Mouse (Mus musculus) brain, adult 2 months (tissue): ENCODE measurements around the gene Tbx6.

Experiments
- DNase-seq: peaks from one replicate; pipeline ENCODE4 v3.0.0; 2011; ENCODE audit warnings: low read depth, low spot score

The Tbx6 gene

GRCm38 (mm10) chr7:126780971-126781635, at the start of gene Tbx6:
Tbx6 (plus strand) TSS chr7:126781483.
- DNase-seq: no peak

DNA sequence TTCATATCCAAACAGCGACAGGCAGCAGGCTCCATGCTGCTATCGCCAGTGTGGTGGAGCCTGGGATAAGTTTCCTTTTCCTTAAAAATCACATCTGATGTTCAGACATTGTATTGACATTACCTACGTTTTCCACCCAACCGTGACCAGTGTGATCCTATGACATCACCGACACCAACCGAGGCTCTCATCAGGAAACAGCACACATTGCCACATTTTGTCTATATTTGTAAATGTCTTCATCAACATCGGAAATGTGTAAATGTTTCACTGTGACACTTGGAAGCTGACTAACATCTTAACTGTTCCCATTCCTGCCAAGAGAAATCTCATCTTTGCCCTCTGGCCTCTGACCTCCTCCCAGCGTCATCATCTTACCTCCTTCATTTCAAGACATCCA, 45.2 kb upstream of the Tbx6 start:
- DNase-seq: no peak

DNA sequence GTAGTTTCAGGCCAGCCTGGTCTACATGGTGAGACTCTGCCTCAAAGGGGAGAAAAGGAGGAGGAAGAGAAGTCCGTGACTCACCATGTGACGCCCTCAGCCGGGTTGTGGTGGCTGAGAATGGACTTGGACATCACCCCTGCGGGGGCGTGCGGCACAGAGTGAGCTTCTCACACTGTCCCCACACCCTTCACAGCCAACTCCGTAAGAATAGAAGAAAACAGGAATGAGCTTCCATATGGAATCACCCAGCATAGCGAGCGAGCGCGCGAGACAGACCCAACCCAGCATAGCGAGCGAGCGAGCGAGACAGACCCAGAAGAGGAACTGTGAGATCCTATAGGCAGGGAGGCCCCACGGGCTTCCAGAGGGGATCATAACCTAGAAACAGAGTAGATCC, 41.7 kb upstream of the Tbx6 start:
- peak; percentile 82 for DNase-seq

GRCm38 (mm10) chr7:126740132-126740735, 41.0 kb upstream of the Tbx6 start:
- no peak for DNase-seq

DNA sequence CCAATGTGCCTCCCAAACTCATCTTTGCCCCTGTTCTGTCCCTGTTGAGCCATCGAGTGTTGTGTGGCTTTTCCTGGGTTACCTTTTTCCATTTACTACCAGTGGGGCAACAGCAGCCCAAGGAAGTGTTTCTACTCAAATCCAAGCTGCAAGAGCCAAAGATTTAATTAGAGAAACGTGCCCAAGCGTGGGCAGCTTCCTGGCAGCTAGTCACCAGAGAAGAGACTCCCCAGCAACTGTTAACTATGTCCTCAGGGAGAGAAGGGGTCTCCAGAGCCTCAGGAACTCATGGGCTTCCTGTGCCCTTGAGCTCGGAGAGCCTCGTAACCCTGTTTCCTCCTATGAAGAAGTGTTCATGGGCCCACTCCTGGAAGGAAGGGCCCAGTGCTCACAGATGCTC, 40.3 kb upstream of the Tbx6 start:
- DNase-seq: no peak

GRCm38 (mm10) chr7:126741452-126741851, 39.8 kb upstream of the Tbx6 start:
- DNase-seq: no peak

GRCm38 (mm10) chr7:126741964-126742482, 39.3 kb upstream of the Tbx6 start:
- peak; percentile 40 for DNase-seq

- DNase-seq: peak; percentile 74
These were observed 35.2 kb upstream of the Tbx6 start for GRCm38 (mm10) chr7:126746066-126746465.

DNA sequence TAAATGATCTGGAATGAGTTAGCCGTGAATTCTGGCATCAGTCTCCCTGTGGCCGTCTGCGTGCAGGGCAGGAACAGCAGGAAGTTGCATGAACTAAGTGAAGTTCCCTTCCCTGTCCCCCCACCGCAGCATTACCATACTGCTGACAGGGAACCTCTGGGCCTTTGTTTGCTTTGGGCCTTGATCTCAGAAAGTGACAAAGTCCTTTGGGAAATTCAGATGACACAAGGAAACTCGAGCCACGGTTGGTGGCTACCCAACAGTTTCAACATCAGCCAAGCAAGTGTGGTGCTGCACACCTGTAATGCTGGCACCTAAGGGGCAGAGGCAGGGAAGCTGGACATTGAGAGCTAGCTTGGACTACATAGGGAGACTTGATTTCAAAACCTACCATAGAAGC, 34.5 kb upstream of the Tbx6 start:
- DNase-seq: peak; percentile 46

- DNase-seq: no peak
These were observed 32.5 kb upstream of the Tbx6 start for GRCm38 (mm10) chr7:126748824-126749223.

DNA sequence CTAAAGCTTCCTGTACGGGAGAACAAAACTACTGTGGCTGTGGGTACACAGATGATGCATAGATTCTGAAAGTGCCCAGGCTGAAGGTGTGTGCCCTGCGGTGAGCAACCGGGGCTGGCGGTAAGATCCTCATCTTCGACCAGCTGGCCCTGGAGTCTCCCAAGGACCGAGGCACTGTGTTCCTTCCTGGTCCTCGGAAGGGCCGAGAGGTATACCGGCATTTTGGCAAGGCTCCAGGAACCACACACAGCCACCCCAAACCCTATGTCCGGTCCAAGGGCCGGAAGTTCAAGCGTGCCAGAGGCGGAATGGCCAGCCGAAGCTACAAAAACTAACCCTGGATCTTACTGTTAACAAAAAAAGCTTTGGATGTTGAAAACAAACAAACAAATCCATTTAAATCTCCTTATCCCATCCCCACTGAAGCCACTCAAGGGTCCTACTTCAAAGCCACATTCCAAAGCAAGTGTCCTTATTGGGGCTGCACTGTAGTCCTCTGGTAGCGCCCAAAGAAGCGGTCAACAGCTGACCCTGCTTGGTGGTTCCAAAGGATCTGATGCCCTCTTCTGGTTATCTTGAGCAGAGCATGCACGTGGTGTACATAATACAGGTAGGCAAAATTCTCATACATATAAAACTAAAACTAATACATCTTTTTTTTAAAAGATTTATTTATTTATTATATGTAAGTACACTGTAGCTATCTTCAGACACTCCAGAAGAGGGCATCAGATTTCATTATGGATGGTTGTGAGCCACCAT, 31.5 kb upstream of the Tbx6 start:
- no peak for DNase-seq

GRCm38 (mm10) chr7:126754866-126755265, 26.4 kb upstream of the Tbx6 start:
- peak; percentile 90 for DNase-seq

GRCm38 (mm10) chr7:126758539-126758938, 22.7 kb upstream of the Tbx6 start:
- no peak for DNase-seq

GRCm38 (mm10) chr7:126759050-126759671, 22.1 kb upstream of the Tbx6 start, which contains the start of gene Mapk3:
Mapk3 (plus strand) TSS chr7:126759601.
- peak; percentile 95 for DNase-seq

- DNase-seq: no peak
These were observed 21.5 kb upstream of the Tbx6 start for GRCm38 (mm10) chr7:126759672-126760390.

GRCm38 (mm10) chr7:126760391-126760802, 20.9 kb upstream of the Tbx6 start:
- peak; percentile 88 for DNase-seq

- DNase-seq: peak; percentile 84
These were observed 20.3 kb upstream of the Tbx6 start for GRCm38 (mm10) chr7:126760956-126761355.

DNA sequence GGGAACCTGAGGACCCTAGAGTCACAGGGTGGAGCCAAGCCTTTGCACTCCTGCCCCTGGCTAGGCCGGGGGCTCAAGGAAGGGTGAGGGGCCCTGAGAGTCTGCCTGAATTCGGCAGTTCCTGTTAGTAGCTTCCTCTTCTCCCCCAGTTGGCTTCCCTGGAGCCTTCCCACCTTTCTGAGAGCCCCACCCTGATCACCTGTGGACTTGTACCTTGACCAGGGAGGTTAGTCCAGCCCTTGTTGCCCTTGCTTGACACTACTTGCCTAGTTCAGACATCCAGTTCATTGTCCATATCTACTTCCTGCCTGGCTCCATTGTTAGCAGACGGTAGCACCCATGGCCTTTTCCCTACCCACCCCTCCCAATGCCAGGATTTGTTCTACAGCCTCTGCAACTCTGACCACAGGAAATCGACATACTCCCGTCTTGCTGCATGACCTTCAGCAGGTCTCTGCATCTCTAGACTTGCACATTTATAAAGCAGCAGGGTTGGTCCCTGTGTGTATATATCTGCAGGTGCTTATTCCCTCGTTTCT, 19.7 kb upstream of the Tbx6 start:
- no peak for DNase-seq

GRCm38 (mm10) chr7:126762471-126763008, 18.7 kb upstream of the Tbx6 start:
- peak; percentile 87 for DNase-seq

DNA sequence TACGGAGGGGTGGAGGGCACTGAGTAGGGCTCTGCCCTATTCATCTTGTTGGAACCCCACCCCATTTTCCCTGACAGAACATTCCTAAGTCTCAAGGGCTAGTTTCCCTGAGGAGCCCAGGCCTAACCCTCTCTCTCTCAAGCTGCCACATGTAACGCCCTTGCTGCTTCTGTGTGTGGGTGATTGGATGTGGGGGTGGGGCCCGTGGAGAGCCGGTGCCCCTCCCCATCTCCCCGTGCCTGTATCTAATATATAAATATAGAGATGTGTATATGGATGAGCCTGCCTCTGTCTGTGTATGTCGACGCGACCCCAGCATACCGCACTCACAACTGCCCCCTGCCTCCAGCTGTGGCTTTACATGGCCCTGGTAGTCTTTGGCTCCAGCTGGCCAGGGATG, 15.7 kb upstream of the Tbx6 start:
- DNase-seq: no peak

GRCm38 (mm10) chr7:126766201-126766600, 15.1 kb upstream of the Tbx6 start, which contains the start of gene Gdpd3:
Gdpd3 (plus strand) TSS chr7:126766334.
- no peak for DNase-seq
